Mouse (Mus musculus) thymus, adult 2 months (tissue): Measurements from ENCODE around the gene Tspan10. TPM values are rescaled to one million over a fixed set of nuclear protein-coding genes. Genes with fewer than 3 reads are reported as not detected.
A peak's percentile ranks its signal among the peaks of the same experiment; 100 is the strongest.

ENCODE experiments used
- DNase-seq: peaks from one replicate; pipeline ENCODE4 v3.0.0; 2021
- H3K27ac ChIP-seq: fragments of 200-500 bp; 2 replicates; pipeline ENCODE4 v1.5.1; 2012; ENCODE audit warnings: low read length, control low read depth; ENCODE audit not compliant: control insufficient read depth, insufficient read depth
- H3K27me3 ChIP-seq: fragments of 200-500 bp; 2 replicates; pipeline ENCODE4 v1.6.1; 2012; ENCODE audit warnings: mild to moderate bottlenecking, low read length, moderate library complexity, mixed read lengths; ENCODE audit not compliant: control insufficient read depth, insufficient read depth
- H3K36me3 ChIP-seq: fragments of 200-500 bp; 2 replicates; pipeline ENCODE4 v1.6.1; 2012; ENCODE audit warnings: mild to moderate bottlenecking, low read length, moderate library complexity; ENCODE audit not compliant: control insufficient read depth, insufficient read depth
- H3K4me1 ChIP-seq: fragments of 200-500 bp; replicated peaks from 2 replicates; pipeline ENCODE4 v1.6.1; 2012; ENCODE audit warnings: low read length; ENCODE audit not compliant: control insufficient read depth, insufficient read depth
- H3K4me3 ChIP-seq: fragments of 200-500 bp; 2 replicates; pipeline ENCODE4 v1.5.1; 2012; ENCODE audit warnings: mild to moderate bottlenecking, low read length, control low read depth, moderate library complexity; ENCODE audit not compliant: control insufficient read depth, insufficient read depth
- CTCF ChIP-seq: fragments of 200-500 bp; IDR thresholded peaks from 2 replicates; pipeline ENCODE4 v1.5.1; 2012; ENCODE audit warnings: mild to moderate bottlenecking, control low read depth, low read length, moderate library complexity, borderline replicate concordance; ENCODE audit not compliant: control insufficient read depth, poor library complexity, insufficient read depth; ENCODE audit errors: extremely low read depth
- POLR2A ChIP-seq: fragments of 200-500 bp; IDR thresholded peaks from 2 replicates; pipeline ENCODE4 v1.6.1; 2012; ENCODE audit warnings: mild to moderate bottlenecking, low read length, control low read depth, moderate library complexity; ENCODE audit not compliant: control insufficient read depth, poor library complexity, insufficient read depth; ENCODE audit errors: extremely low read depth
- WGBS: fragments of 180-500 bp; shearing (Covaris S2); methylation state at CpG from one replicate; pipeline ENCODE4 v1.1.7; 2018; 5-methylcytosine and 5-hydroxymethylcytosine counted together
- polyA plus RNA-seq: library from polyadenylated mRNA; depleted of rRNA; stranded (reverse); fragments of >200 nt; gene quantifications from 2 replicates; pipeline ENCODE4 v1.2.3, GENCODE M21; 2012

Tspan10 gene
- polyA plus RNA-seq, 1 experiment, result 24.0 TPM

- WGBS, result 94% methylated on average over 7 of the region's 7 CpGs
- H3K4me3 ChIP-seq, result no peak overlapping the region
- TF ChIP-seq POLR2A, result no peak
- no peak for TF ChIP-seq CTCF
- DNase-seq, result no peak
- H3K27me3 ChIP-seq, result no peaks in the 10 kb centered on the region
- H3K27ac ChIP-seq, result no peak overlapping the region
- no peaks in the 10 kb centered on the region for H3K4me1 ChIP-seq
- H3K36me3 ChIP-seq, result peaks cover 75% of the 10 kb centered on the region
These were observed 24.6 kb upstream of the Tspan10 start for GRCm38 (mm10) chr11:120417852-120418251.

GRCm38 (mm10) chr11:120418592-120418991 lies 23.9 kb upstream of the Tspan10 start:
- Histone ChIP-seq H3K36me3 (peaks cover 71% of the 10 kb centered on the region), H3K4me1 (no peaks in the 10 kb centered on the region), H3K27ac (no peak overlapping the region), H3K4me3 (no peak overlapping the region), H3K27me3 (no peaks in the 10 kb centered on the region)
- DNase-seq, result no peak
- 83% methylated on average over 1 of the region's 1 CpGs for WGBS
- TF ChIP-seq CTCF (no peak), POLR2A (no peak)

GRCm38 (mm10) chr11:120422651-120423568 lies 19.5 kb upstream of the Tspan10 start:
- DNase-seq, result no peak
- Histone ChIP-seq H3K36me3 (peaks cover 72% of the 10 kb centered on the region), H3K27ac (no peak overlapping the region), H3K4me1 (no peaks in the 10 kb centered on the region), H3K4me3 (no peak overlapping the region), H3K27me3 (no peaks in the 10 kb centered on the region)
- no peak for TF ChIP-seq POLR2A
- TF ChIP-seq CTCF, result no peak
- 75% methylated on average over 13 of the region's 13 CpGs for WGBS

- H3K4me3 ChIP-seq, result no peak overlapping the region
- peak; percentile 58 for DNase-seq
- peaks cover 72% of the 10 kb centered on the region for H3K36me3 ChIP-seq
- WGBS, result 77% methylated on average over 9 of the region's 9 CpGs
- TF ChIP-seq CTCF, result peak; percentile 44; the same call in 1 of the 2 replicates
- no peak for TF ChIP-seq POLR2A
- H3K4me1 ChIP-seq, result no peaks in the 10 kb centered on the region
- no peaks in the 10 kb centered on the region for H3K27me3 ChIP-seq
- H3K27ac ChIP-seq, result no peak overlapping the region
These were observed 18.7 kb upstream of the Tspan10 start for GRCm38 (mm10) chr11:120423569-120424295.

GRCm38 (mm10) chr11:120426727-120427126 lies 15.7 kb upstream of the Tspan10 start:
- no peak for DNase-seq
- no peaks in the 10 kb centered on the region for H3K4me1 ChIP-seq
- H3K36me3 ChIP-seq, result peaks cover 62% of the 10 kb centered on the region
- H3K27ac ChIP-seq, result no peak overlapping the region
- WGBS, result 85% methylated on average over 3 of the region's 3 CpGs
- H3K4me3 ChIP-seq, result no peak overlapping the region
- TF ChIP-seq CTCF (no peak), POLR2A (no peak)
- no peaks in the 10 kb centered on the region for H3K27me3 ChIP-seq

GRCm38 (mm10) chr11:120437152-120437856 lies 5.1 kb upstream of the Tspan10 start, which contains the start of gene Nploc4:
Gene Nploc4 (minus strand): TSS chr11:120437708.
- WGBS, result under 1% methylated on average over 75 of the region's 77 CpGs

More at GRCm38 (mm10) chr11:120437152-120437856, 5.1 kb upstream of the Tspan10 start, which contains the start of gene Nploc4:
- DNase-seq, result peak; percentile 90
- no peak within 1 kb of the TSS for H3K27ac ChIP-seq
- TF ChIP-seq POLR2A (peak; percentile 50; the same call in 1 of the 2 replicates), CTCF (0 out of 2 replicates have a peak, but pooled peaks have one; percentile 35)
- H3K4me1 ChIP-seq, result peaks cover 7% of the 10 kb centered on the region
- H3K27me3 ChIP-seq, result no peaks in the 10 kb centered on the region
- H3K36me3 ChIP-seq, result peaks cover 11% of the 10 kb centered on the region; the same call in 1 of the 2 replicates
- H3K4me3 ChIP-seq, result peak within 1 kb of the TSS; percentile 59
